ENCODE assay signal across 11 mouse cellular contexts in the genomic region with DNA sequence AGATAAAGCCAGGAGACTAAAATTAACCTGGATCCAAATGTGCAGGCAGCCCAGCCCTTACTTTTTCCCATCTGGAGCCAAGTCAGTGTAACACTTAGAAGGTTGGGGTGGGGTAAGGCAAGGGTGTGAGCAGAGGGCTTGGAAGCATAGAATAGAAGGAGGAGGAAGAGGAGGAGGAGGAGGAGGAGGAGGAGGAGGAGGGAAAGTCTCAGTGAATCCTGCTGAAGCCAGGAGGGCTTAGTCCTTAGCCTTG. TPM values are rescaled to one million over a fixed set of nuclear protein-coding genes. Genes with fewer than 3 reads are reported as not detected.
A peak's percentile ranks its signal among the peaks of the same experiment; 100 is the strongest.
DNase-seq lines count a peak whose midpoint lies in the region; ATAC-seq lines count a peak whose summit lies in the region.
"Had no signal": no experiment of that assay in that cellular context is flagged by ENCODE, and none has a peak within 500 bp of the region (broad histone marks: within the 10 kb centered on the region; RNA-seq: fewer than 3 reads in every experiment).

No protein-coding gene starts in this region.

- H3K27me3 ChIP-seq in forebrain, embryonic 12.5 days, result 0 out of 2 replicates have a peak, but pooled peaks cover 6% of the 10 kb centered on the region
- H3K27me3 ChIP-seq in forebrain, embryonic 15.5 days, result peaks cover 4% of the 10 kb centered on the region; the same call in 1 of the 2 replicates
- 0 out of 2 replicates have a peak, but pooled peaks cover 4% of the 10 kb centered on the region for H3K27me3 ChIP-seq in kidney, embryonic 16.5 days (ENCODE audit: insufficient read depth, low read length)
- no peaks in the 10 kb centered on the region for H3K27me3 ChIP-seq in embryonic facial prominence, embryonic 11.5 days (ENCODE audit: control insufficient read depth, insufficient read depth, low read length)
- H3K27me3 ChIP-seq in limb, embryonic 12.5 days, result no peaks in the 10 kb centered on the region

- peak overlapping the region; percentile 77 for H3K4me2 ChIP-seq in forebrain, embryonic 12.5 days
- no peak overlapping the region for H3K4me2 ChIP-seq in forebrain, embryonic 15.5 days (replicated peaks)
- no peak overlapping the region; the same call in 1 of the 2 replicates for H3K4me2 ChIP-seq in kidney, embryonic 16.5 days (replicated peaks; ENCODE audit: low read depth, low read length)
- peak overlapping the region; percentile 85; the same call in 1 of the 2 replicates for H3K4me2 ChIP-seq in embryonic facial prominence, embryonic 11.5 days (ENCODE audit: low read depth, low read length)
- peak overlapping the region; percentile 93 for H3K4me2 ChIP-seq in limb, embryonic 12.5 days

- peak overlapping the region; percentile 17; the same call in 1 of the 2 replicates for H3K9ac ChIP-seq in forebrain, embryonic 12.5 days
- H3K9ac ChIP-seq in forebrain, embryonic 15.5 days (replicated peaks), result no peak overlapping the region
- 0 out of 2 replicates have a peak overlapping the region, but pooled peaks have one; percentile 17 for H3K9ac ChIP-seq in kidney, embryonic 16.5 days (replicated peaks; ENCODE audit: low read length)
- no peak overlapping the region; the same call in 1 of the 2 replicates for H3K9ac ChIP-seq in embryonic facial prominence, embryonic 11.5 days (replicated peaks; ENCODE audit: low read length)
- peak overlapping the region; percentile 74 for H3K9ac ChIP-seq in limb, embryonic 12.5 days (replicated peaks)

- no peak for DNase-seq in kidney, postnatal 4 days
- no peak for DNase-seq in embryonic facial prominence, embryonic 11.5 days (ENCODE audit: low spot score)
- no peak for DNase-seq in B cell, adult 2 months
- DNase-seq in layer of hippocampus, postnatal 14 days (ENCODE audit: low spot score in 2 of 2), result no peak
- DNase-seq: cerebellum, adult 11-12 months; lung, postnatal 36 days; right cerebral cortex, adult 18-20 months had no signal

- H3K36me3 ChIP-seq in forebrain, embryonic 12.5 days (replicated peaks), result peaks cover 8% of the 10 kb centered on the region
- peaks cover 6% of the 10 kb centered on the region; the same call in 1 of the 2 replicates for H3K36me3 ChIP-seq in forebrain, embryonic 15.5 days
- peaks cover 6% of the 10 kb centered on the region; the same call in 1 of the 2 replicates for H3K36me3 ChIP-seq in kidney, embryonic 16.5 days (ENCODE audit: insufficient read depth, low read length)
- no peaks in the 10 kb centered on the region for H3K36me3 ChIP-seq in embryonic facial prominence, embryonic 11.5 days (replicated peaks; ENCODE audit: control insufficient read depth, insufficient read depth, low read depth, low read length)
- peaks cover 32% of the 10 kb centered on the region for H3K36me3 ChIP-seq in limb, embryonic 12.5 days

- H3K9me3 ChIP-seq in forebrain, embryonic 12.5 days, result no peaks in the 10 kb centered on the region
- no peaks in the 10 kb centered on the region for H3K9me3 ChIP-seq in forebrain, embryonic 15.5 days
- no peaks in the 10 kb centered on the region for H3K9me3 ChIP-seq in kidney, embryonic 16.5 days (ENCODE audit: low read length)
- H3K9me3 ChIP-seq in embryonic facial prominence, embryonic 11.5 days (replicated peaks; ENCODE audit: control insufficient read depth, low read length), result no peaks in the 10 kb centered on the region
- H3K9me3 ChIP-seq in limb, embryonic 12.5 days, result no peaks in the 10 kb centered on the region

- H3K4me1 ChIP-seq in forebrain, embryonic 12.5 days, result peaks cover 43% of the 10 kb centered on the region
- H3K4me1 ChIP-seq in forebrain, embryonic 15.5 days, result peaks cover 32% of the 10 kb centered on the region
- peaks cover 61% of the 10 kb centered on the region for H3K4me1 ChIP-seq in kidney, embryonic 16.5 days (ENCODE audit: insufficient read depth, low read length)
- H3K4me1 ChIP-seq in embryonic facial prominence, embryonic 11.5 days (ENCODE audit: control insufficient read depth, insufficient read depth, low read length), result peaks cover 2% of the 10 kb centered on the region
- peaks cover 45% of the 10 kb centered on the region for H3K4me1 ChIP-seq in limb, embryonic 12.5 days (replicated peaks)

- H3K27ac ChIP-seq in forebrain, embryonic 12.5 days, result no peak overlapping the region
- H3K27ac ChIP-seq in forebrain, embryonic 15.5 days (replicated peaks), result no peak overlapping the region
- peak overlapping the region; percentile 54; the same call in 1 of the 2 replicates for H3K27ac ChIP-seq in kidney, embryonic 16.5 days (ENCODE audit: low read length)
- H3K27ac ChIP-seq in embryonic facial prominence, embryonic 11.5 days (replicated peaks; ENCODE audit: low read depth, low read length), result no peak overlapping the region
- peak overlapping the region; percentile 74 for H3K27ac ChIP-seq in limb, embryonic 12.5 days

- no peak for ATAC-seq in forebrain, embryonic 12.5 days (ENCODE audit: low FRiP score)
- ATAC-seq in forebrain, embryonic 15.5 days (replicated peaks), result no peak
- no peak for ATAC-seq in kidney, embryonic 16.5 days (ENCODE audit: low FRiP score, low TSS enrichment)
- ATAC-seq in embryonic facial prominence, embryonic 11.5 days (replicated peaks; ENCODE audit: insufficient number of reproducible peaks, low FRiP score, low TSS enrichment, low read depth), result no peak
- ATAC-seq in limb, embryonic 12.5 days (ENCODE audit: insufficient number of reproducible peaks, insufficient read depth, low FRiP score, low TSS enrichment, low read depth), result no peak

- no peak overlapping the region for H3K4me3 ChIP-seq in forebrain, embryonic 12.5 days (replicated peaks)
- H3K4me3 ChIP-seq in forebrain, embryonic 15.5 days, result no peak overlapping the region
- no peak overlapping the region for H3K4me3 ChIP-seq in kidney, embryonic 16.5 days (ENCODE audit: low read length)
- no peak overlapping the region for H3K4me3 ChIP-seq in embryonic facial prominence, embryonic 11.5 days (ENCODE audit: low read depth, low read length)
- peak overlapping the region; percentile 51 for H3K4me3 ChIP-seq in limb, embryonic 12.5 days (replicated peaks)

RNA-seq across cellular contexts. Expression of a gene that starts 2.2 kb away (rescaled TPM):
- polyA plus RNA-seq in forebrain, embryonic 12.5 days (2016; fragmentation: Nextera tagmentation; extraction: Ambion mirVana), result 26.3 and 32.1 TPM in 2 replicates
- polyA plus RNA-seq in forebrain, embryonic 15.5 days (2015; fragmentation: Nextera tagmentation; extraction: Ambion mirVana), result 10.5 and 14.0 TPM in 2 replicates
- 21.0 and 22.5 TPM in 2 replicates for polyA plus RNA-seq in kidney, embryonic 16.5 days (2015; fragmentation: Nextera tagmentation; extraction: Ambion mirVana)
- polyA plus RNA-seq in embryonic facial prominence, embryonic 11.5 days (2014; fragmentation: Nextera tagmentation; extraction: Ambion mirVana), result 67.8 and 80.0 TPM in 2 replicates
- 74.2 and 78.4 TPM in 2 replicates for polyA plus RNA-seq in limb, embryonic 12.5 days (2016; fragmentation: Nextera tagmentation; extraction: Ambion mirVana)
- total RNA-seq in layer of hippocampus, postnatal 14 days (2021), result 10 to 100 TPM in 1 of 2 experiments, 1 to 10 TPM in 1; 6.8 to 11.9 TPM

RNA-seq across cellular contexts. Expression of a gene that starts 8.5 kb away (rescaled TPM):
- 32.2 and 37.5 TPM in 2 replicates for polyA plus RNA-seq in forebrain, embryonic 12.5 days (2016; fragmentation: Nextera tagmentation; extraction: Ambion mirVana)
- polyA plus RNA-seq in forebrain, embryonic 15.5 days (2015; fragmentation: Nextera tagmentation; extraction: Ambion mirVana), result 31.3 and 39.8 TPM in 2 replicates
- 41.3 and 44.1 TPM in 2 replicates for polyA plus RNA-seq in kidney, embryonic 16.5 days (2015; fragmentation: Nextera tagmentation; extraction: Ambion mirVana)
- 31.8 and 33.3 TPM in 2 replicates for polyA plus RNA-seq in embryonic facial prominence, embryonic 11.5 days (2014; fragmentation: Nextera tagmentation; extraction: Ambion mirVana)
- 29.0 and 31.5 TPM in 2 replicates for polyA plus RNA-seq in limb, embryonic 12.5 days (2016; fragmentation: Nextera tagmentation; extraction: Ambion mirVana)
- 10 to 100 TPM; 76.1 to 83.5 TPM for total RNA-seq in layer of hippocampus, postnatal 14 days (2021)

RNA-seq across cellular contexts. Expression of a gene that starts 10.5 kb away (rescaled TPM):
- 8.4 and 10.1 TPM in 2 replicates for polyA plus RNA-seq in forebrain, embryonic 12.5 days (2016; fragmentation: Nextera tagmentation; extraction: Ambion mirVana)
- polyA plus RNA-seq in forebrain, embryonic 15.5 days (2015; fragmentation: Nextera tagmentation; extraction: Ambion mirVana), result 12.7 and 14.7 TPM in 2 replicates
- 38.8 and 45.7 TPM in 2 replicates for polyA plus RNA-seq in kidney, embryonic 16.5 days (2015; fragmentation: Nextera tagmentation; extraction: Ambion mirVana)
- 7.8 and 10.2 TPM in 2 replicates for polyA plus RNA-seq in embryonic facial prominence, embryonic 11.5 days (2014; fragmentation: Nextera tagmentation; extraction: Ambion mirVana)
- polyA plus RNA-seq in limb, embryonic 12.5 days (2016; fragmentation: Nextera tagmentation; extraction: Ambion mirVana), result 11.1 and 11.6 TPM in 2 replicates
- total RNA-seq in layer of hippocampus, postnatal 14 days (2021), result 1 to 10 TPM; 6.4 to 9.6 TPM

RNA-seq across cellular contexts. Expression of a gene that starts 20.2 kb away (rescaled TPM):
- polyA plus RNA-seq in forebrain, embryonic 12.5 days (2016; fragmentation: Nextera tagmentation; extraction: Ambion mirVana), result 4.1 and 4.9 TPM in 2 replicates
- 4.3 TPM in 2 replicates for polyA plus RNA-seq in forebrain, embryonic 15.5 days (2015; fragmentation: Nextera tagmentation; extraction: Ambion mirVana)
- polyA plus RNA-seq in kidney, embryonic 16.5 days (2015; fragmentation: Nextera tagmentation; extraction: Ambion mirVana), result 5.8 and 6.0 TPM in 2 replicates
- 6.3 and 7.7 TPM in 2 replicates for polyA plus RNA-seq in embryonic facial prominence, embryonic 11.5 days (2014; fragmentation: Nextera tagmentation; extraction: Ambion mirVana)
- polyA plus RNA-seq in limb, embryonic 12.5 days (2016; fragmentation: Nextera tagmentation; extraction: Ambion mirVana), result 8.5 and 10.2 TPM in 2 replicates
- total RNA-seq in layer of hippocampus, postnatal 14 days (2021), result 10 to 100 TPM; 10.1 to 10.9 TPM

RNA-seq across cellular contexts. Expression of a gene that starts 26.7 kb away (rescaled TPM):
- 405 and 446 TPM in 2 replicates for polyA plus RNA-seq in forebrain, embryonic 12.5 days (2016; fragmentation: Nextera tagmentation; extraction: Ambion mirVana)
- 196 and 207 TPM in 2 replicates for polyA plus RNA-seq in forebrain, embryonic 15.5 days (2015; fragmentation: Nextera tagmentation; extraction: Ambion mirVana)
- 206 and 252 TPM in 2 replicates for polyA plus RNA-seq in kidney, embryonic 16.5 days (2015; fragmentation: Nextera tagmentation; extraction: Ambion mirVana)
- polyA plus RNA-seq in embryonic facial prominence, embryonic 11.5 days (2014; fragmentation: Nextera tagmentation; extraction: Ambion mirVana), result 120 and 128 TPM in 2 replicates
- 304 and 327 TPM in 2 replicates for polyA plus RNA-seq in limb, embryonic 12.5 days (2016; fragmentation: Nextera tagmentation; extraction: Ambion mirVana)
- 100 to 1,000 TPM; 101 TPM for total RNA-seq in layer of hippocampus, postnatal 14 days (2021)

Comparison
In these comparisons a context has a peak if more than half of its experiments do, and no peak if none do; other contexts are left out.
1. H3K4me2 ChIP-seq: peak in forebrain, embryonic 12.5 days (single experiment), embryonic facial prominence, embryonic 11.5 days (single experiment) and limb, embryonic 12.5 days (single experiment); none in forebrain, embryonic 15.5 days (single experiment) and kidney, embryonic 16.5 days (single experiment).
2. H3K9ac ChIP-seq: peak in forebrain, embryonic 12.5 days (single experiment), kidney, embryonic 16.5 days (single experiment) and limb, embryonic 12.5 days (single experiment); none in forebrain, embryonic 15.5 days (single experiment) and embryonic facial prominence, embryonic 11.5 days (single experiment).
3. H3K27ac ChIP-seq: peak in kidney, embryonic 16.5 days (single experiment) and limb, embryonic 12.5 days (single experiment); none in forebrain, embryonic 12.5 days (single experiment), forebrain, embryonic 15.5 days (single experiment) and embryonic facial prominence, embryonic 11.5 days (single experiment).